In genomic region chr6:54369913-54370542, GRCm38 (mm10) we compare ENCODE assay signal across 16 mouse cellular contexts. TPM values are rescaled to one million over a fixed set of nuclear protein-coding genes. Genes with fewer than 3 reads are reported as not detected.
DNase-seq lines count a peak whose midpoint lies in the region; ATAC-seq and TF ChIP-seq lines count a peak whose summit lies in the region.
"Had no signal": no experiment of that assay in that cellular context is flagged by ENCODE, and none has a peak within 500 bp of the region (broad histone marks: within the 10 kb centered on the region; RNA-seq: fewer than 3 reads in every experiment).

No protein-coding gene starts in this region.

- no peaks in the 10 kb centered on the region for H3K4me1 ChIP-seq in hindbrain, postnatal 0 days (ENCODE audit: insufficient read depth, low read length)
- H3K4me1 ChIP-seq in hindbrain, embryonic 14.5 days (replicated peaks; ENCODE audit: control insufficient read depth, insufficient read depth, low read length), result no peaks in the 10 kb centered on the region
- 0 out of 2 replicates have a peak, but pooled peaks cover 4% of the 10 kb centered on the region for H3K4me1 ChIP-seq in embryonic facial prominence, embryonic 15.5 days
- H3K4me1 ChIP-seq in limb, embryonic 13.5 days, result peaks cover 6% of the 10 kb centered on the region

- 37% methylated on average over 6 of the region's 6 CpGs for WGBS in hindbrain, postnatal 0 days
- 29% methylated on average over 6 of the region's 6 CpGs for WGBS in hindbrain, embryonic 14.5 days
- WGBS in embryonic facial prominence, embryonic 15.5 days, result 38% methylated on average over 5 of the region's 6 CpGs
- 50% methylated on average over 6 of the region's 6 CpGs for WGBS in limb, embryonic 13.5 days

- TF ChIP-seq CTCF in hindbrain, postnatal 0 days (IDR thresholded peaks at IDR 0.05; ENCODE audit: low read depth), result no peak

- H3K27ac ChIP-seq in hindbrain, postnatal 0 days, result no peak overlapping the region
- H3K27ac ChIP-seq in hindbrain, embryonic 14.5 days, result no peak overlapping the region
- 0 out of 2 replicates have a peak overlapping the region, but pooled peaks have one; percentile 22 for H3K27ac ChIP-seq in embryonic facial prominence, embryonic 15.5 days (replicated peaks)
- H3K27ac ChIP-seq in limb, embryonic 13.5 days, result no peak overlapping the region
- H3K27ac ChIP-seq: layer of hippocampus, adult 2 months; midbrain, embryonic 12.5 days; stomach, postnatal 0 days had no signal

- H3K9ac ChIP-seq in hindbrain, postnatal 0 days (replicated peaks; ENCODE audit: low read length), result no peak overlapping the region
- no peak overlapping the region for H3K9ac ChIP-seq in hindbrain, embryonic 14.5 days
- H3K9ac ChIP-seq in embryonic facial prominence, embryonic 15.5 days, result no peak overlapping the region
- no peak overlapping the region for H3K9ac ChIP-seq in limb, embryonic 13.5 days
- H3K9ac ChIP-seq: heart, embryonic 12.5 days; lung, embryonic 14.5 days; midbrain, embryonic 12.5 days had no signal

- no peak overlapping the region for H3K4me3 ChIP-seq in hindbrain, postnatal 0 days (ENCODE audit: low read length)
- no peak overlapping the region for H3K4me3 ChIP-seq in hindbrain, embryonic 14.5 days (replicated peaks; ENCODE audit: low read length)
- H3K4me3 ChIP-seq in embryonic facial prominence, embryonic 15.5 days (replicated peaks), result no peak overlapping the region
- no peak overlapping the region for H3K4me3 ChIP-seq in limb, embryonic 13.5 days
- H3K4me3 ChIP-seq: heart, embryonic 12.5 days; layer of hippocampus, adult 2 months; midbrain, embryonic 12.5 days had no signal

- H3K9me3 ChIP-seq in hindbrain, postnatal 0 days (ENCODE audit: low read length), result no peaks in the 10 kb centered on the region
- no peaks in the 10 kb centered on the region for H3K9me3 ChIP-seq in hindbrain, embryonic 14.5 days (ENCODE audit: control insufficient read depth, low read length)
- no peaks in the 10 kb centered on the region for H3K9me3 ChIP-seq in embryonic facial prominence, embryonic 15.5 days (replicated peaks)
- H3K9me3 ChIP-seq in limb, embryonic 13.5 days, result no peaks in the 10 kb centered on the region
- H3K9me3 ChIP-seq: heart, embryonic 12.5 days; midbrain, embryonic 12.5 days had no signal

- ATAC-seq in hindbrain, postnatal 0 days, result no peak
- no peak for ATAC-seq in hindbrain, embryonic 14.5 days (ENCODE audit: low FRiP score)
- peak; percentile 65 for ATAC-seq in embryonic facial prominence, embryonic 15.5 days (ENCODE audit: insufficient number of reproducible peaks, low FRiP score, low TSS enrichment, low read depth)
- peak; percentile 76 for ATAC-seq in limb, embryonic 13.5 days (ENCODE audit: low FRiP score, low read depth)
- no peak for ATAC-seq in cerebellum, adult (ENCODE audit: insufficient number of reproducible peaks, low FRiP score, low TSS enrichment)
- ATAC-seq: forebrain, embryonic 16.5 days had no signal

- no peaks in the 10 kb centered on the region for H3K27me3 ChIP-seq in hindbrain, postnatal 0 days (ENCODE audit: insufficient read depth, low read length)
- no peaks in the 10 kb centered on the region for H3K27me3 ChIP-seq in hindbrain, embryonic 14.5 days (ENCODE audit: control insufficient read depth, insufficient read depth, low read length)
- H3K27me3 ChIP-seq in embryonic facial prominence, embryonic 15.5 days, result no peaks in the 10 kb centered on the region
- peaks cover 4% of the 10 kb centered on the region; the same call in 1 of the 2 replicates for H3K27me3 ChIP-seq in limb, embryonic 13.5 days
- H3K27me3 ChIP-seq: heart, embryonic 12.5 days had no signal

- no peaks in the 10 kb centered on the region for H3K36me3 ChIP-seq in hindbrain, postnatal 0 days (ENCODE audit: insufficient read depth, low read length)
- no peaks in the 10 kb centered on the region for H3K36me3 ChIP-seq in hindbrain, embryonic 14.5 days (replicated peaks; ENCODE audit: control insufficient read depth, insufficient read depth)
- no peaks in the 10 kb centered on the region for H3K36me3 ChIP-seq in embryonic facial prominence, embryonic 15.5 days
- no peaks in the 10 kb centered on the region for H3K36me3 ChIP-seq in limb, embryonic 13.5 days
- H3K36me3 ChIP-seq: heart, embryonic 12.5 days; midbrain, embryonic 12.5 days had no signal

- DNase-seq in hindbrain, postnatal 0 days (ENCODE audit: low spot score), result peak; percentile 16
- DNase-seq in hindbrain, embryonic 14.5 days (ENCODE audit: low spot score), result no peak
- DNase-seq in embryo, embryonic 10.5 days (ENCODE audit: low spot score), result peak; percentile 39
- DNase-seq in spleen, postnatal 36 days (ENCODE audit: low spot score in 2 of 2), result no peak
- no peak for DNase-seq in urinary bladder, postnatal 25 days (ENCODE audit: low spot score)
- DNase-seq: adrenal gland, adult 2 months; lung, embryonic 14.5 days had no signal

- no peak overlapping the region for H3K4me2 ChIP-seq in hindbrain, postnatal 0 days (ENCODE audit: low read depth, low read length)
- H3K4me2 ChIP-seq in hindbrain, embryonic 14.5 days (replicated peaks), result no peak overlapping the region
- no peak overlapping the region for H3K4me2 ChIP-seq in embryonic facial prominence, embryonic 15.5 days (replicated peaks)
- no peak overlapping the region for H3K4me2 ChIP-seq in limb, embryonic 13.5 days (replicated peaks)
- H3K4me2 ChIP-seq: heart, embryonic 12.5 days; lung, embryonic 14.5 days; midbrain, embryonic 12.5 days had no signal

RNA-seq across cellular contexts. Expression of gene Prr15, which starts 44.4 kb away (rescaled TPM):
- 0.37 and 1.3 TPM in 2 replicates for total RNA-seq in hindbrain, postnatal 0 days (2014; rRNA removed)
- polyA plus RNA-seq in hindbrain, postnatal 0 days (2015; fragmentation: Nextera tagmentation; extraction: Ambion mirVana), result 1.4 and 1.8 TPM in 2 replicates
- polyA plus RNA-seq in hindbrain, embryonic 14.5 days (2014; fragmentation: Nextera tagmentation; extraction: Ambion mirVana), result 1.1 and 1.6 TPM in 2 replicates
- 2.7 and 4.6 TPM in 2 replicates for polyA plus RNA-seq in embryonic facial prominence, embryonic 15.5 days (2015; fragmentation: Nextera tagmentation; extraction: Ambion mirVana)
- polyA plus RNA-seq in limb, embryonic 13.5 days (2015; fragmentation: Nextera tagmentation; extraction: Ambion mirVana), result 0.57 and 0.86 TPM in 2 replicates
- total RNA-seq: common myeloid progenitor, adult 5-6 weeks had no signal

RNA-seq across cellular contexts. Expression of gene Wipf3, which starts 59.4 kb away (rescaled TPM):
- total RNA-seq in hindbrain, postnatal 0 days (2014; rRNA removed), result 1.4 and 4.2 TPM in 2 replicates
- 1.0 TPM in 2 replicates for polyA plus RNA-seq in hindbrain, postnatal 0 days (2015; fragmentation: Nextera tagmentation; extraction: Ambion mirVana)
- 3.3 and 3.5 TPM in 2 replicates for polyA plus RNA-seq in hindbrain, embryonic 14.5 days (2014; fragmentation: Nextera tagmentation; extraction: Ambion mirVana)
- 1.2 and 1.3 TPM in 2 replicates for polyA plus RNA-seq in embryonic facial prominence, embryonic 15.5 days (2015; fragmentation: Nextera tagmentation; extraction: Ambion mirVana)
- polyA plus RNA-seq in limb, embryonic 13.5 days (2015; fragmentation: Nextera tagmentation; extraction: Ambion mirVana), result 1.6 and 2.1 TPM in 2 replicates
- total RNA-seq: common myeloid progenitor, adult 5-6 weeks had no signal

Comparison
In these comparisons a context has a peak if more than half of its experiments do, and no peak if none do; other contexts are left out.
1. DNase-seq: peak in hindbrain, postnatal 0 days (single experiment) and embryo, embryonic 10.5 days (single experiment); none in hindbrain, embryonic 14.5 days (single experiment), spleen, postnatal 36 days (0 of 2) and urinary bladder, postnatal 25 days (single experiment).
2. ATAC-seq: peak in embryonic facial prominence, embryonic 15.5 days (single experiment) and limb, embryonic 13.5 days (single experiment); none in hindbrain, postnatal 0 days (single experiment), hindbrain, embryonic 14.5 days (single experiment) and cerebellum, adult (single experiment).